Mouse (Mus musculus) kidney, adult 11 months (tissue): ENCODE measurements around the gene Armc10.
"Not testable (repeated sequence)": the region's sequence is repeated elsewhere in the genome, so short reads cannot be mapped to it uniquely, and the experiment has no call there.

Experiments
- DNase-seq: peaks from one replicate; pipeline ENCODE4 v3.0.0; 2022

The Armc10 gene

GRCm38 (mm10) chr5:21669307-21669706 lies 23.7 kb downstream of the Armc10 start:
- no peak for DNase-seq

- no peak for DNase-seq
Measured at GRCm38 (mm10) chr5:21672812-21673635, 27.4 kb downstream of the Armc10 start.

GRCm38 (mm10) chr5:21673742-21674141 lies 28.1 kb downstream of the Armc10 start:
- DNase-seq, result no peak

GRCm38 (mm10) chr5:21675019-21675418 lies 29.4 kb downstream of the Armc10 start:
- DNase-seq, result no peak

- DNase-seq, result no peak
Measured at GRCm38 (mm10) chr5:21675494-21675893, 29.9 kb downstream of the Armc10 start.

GRCm38 (mm10) chr5:21677939-21678338 lies 32.3 kb downstream of the Armc10 start:
- DNase-seq, result no peak

GRCm38 (mm10) chr5:21678363-21678762 lies 32.8 kb downstream of the Armc10 start:
- DNase-seq, result no peak

GRCm38 (mm10) chr5:21680029-21680428 lies 34.4 kb downstream of the Armc10 start:
- DNase-seq, result no peak

GRCm38 (mm10) chr5:21680940-21681339 lies 35.3 kb downstream of the Armc10 start:
- DNase-seq, result no peak

- DNase-seq, result no peak
Measured at GRCm38 (mm10) chr5:21683811-21684210, 38.2 kb downstream of the Armc10 start.

GRCm38 (mm10) chr5:21685001-21685400 lies 39.4 kb downstream of the Armc10 start:
- no peak for DNase-seq

GRCm38 (mm10) chr5:21687042-21687441 lies 41.4 kb downstream of the Armc10 start:
- no peak for DNase-seq

- no peak for DNase-seq
Measured at GRCm38 (mm10) chr5:21692230-21692629, 46.6 kb downstream of the Armc10 start.

GRCm38 (mm10) chr5:21693372-21693870 lies 47.8 kb downstream of the Armc10 start:
- no peak for DNase-seq

GRCm38 (mm10) chr5:21694854-21695490 lies 49.4 kb downstream of the Armc10 start:
- DNase-seq, result no peak

- DNase-seq, result not testable (repeated sequence)
Measured at GRCm38 (mm10) chr5:21699555-21699954, 53.9 kb downstream of the Armc10 start.

- DNase-seq, result no peak
Measured at GRCm38 (mm10) chr5:21700272-21700821, 54.7 kb downstream of the Armc10 start.

GRCm38 (mm10) chr5:21700934-21701333 lies 55.3 kb downstream of the Armc10 start:
- no peak for DNase-seq

GRCm38 (mm10) chr5:21701351-21702008 lies 55.9 kb downstream of the Armc10 start, which contains the start of gene Napepld:
Napepld (minus strand) TSS chr5:21701396.
- peak; percentile 98 for DNase-seq

- no peak for DNase-seq
Measured at GRCm38 (mm10) chr5:21702009-21702364, 56.4 kb downstream of the Armc10 start.

- no peak for DNase-seq
Measured at GRCm38 (mm10) chr5:21702873-21703475, 57.4 kb downstream of the Armc10 start.

- no peak for DNase-seq
Measured at GRCm38 (mm10) chr5:21703708-21704107, 58.1 kb downstream of the Armc10 start.

GRCm38 (mm10) chr5:21706546-21706945 lies 60.9 kb downstream of the Armc10 start:
- no peak for DNase-seq
